Mouse (Mus musculus) thymus, adult 2 months (tissue): ENCODE results near the gene C5ar2.

Experiments
- CTCF ChIP-seq: fragments of 200-500 bp; IDR thresholded peaks from 2 replicates; pipeline ENCODE4 v1.5.1; 2012; ENCODE audit warnings: mild to moderate bottlenecking, control low read depth, low read length, moderate library complexity, borderline replicate concordance; ENCODE audit not compliant: control insufficient read depth, poor library complexity, insufficient read depth; ENCODE audit errors: extremely low read depth
- POLR2A ChIP-seq: fragments of 200-500 bp; IDR thresholded peaks from 2 replicates; pipeline ENCODE4 v1.6.1; 2012; ENCODE audit warnings: mild to moderate bottlenecking, low read length, control low read depth, moderate library complexity; ENCODE audit not compliant: control insufficient read depth, poor library complexity, insufficient read depth; ENCODE audit errors: extremely low read depth

DNA sequence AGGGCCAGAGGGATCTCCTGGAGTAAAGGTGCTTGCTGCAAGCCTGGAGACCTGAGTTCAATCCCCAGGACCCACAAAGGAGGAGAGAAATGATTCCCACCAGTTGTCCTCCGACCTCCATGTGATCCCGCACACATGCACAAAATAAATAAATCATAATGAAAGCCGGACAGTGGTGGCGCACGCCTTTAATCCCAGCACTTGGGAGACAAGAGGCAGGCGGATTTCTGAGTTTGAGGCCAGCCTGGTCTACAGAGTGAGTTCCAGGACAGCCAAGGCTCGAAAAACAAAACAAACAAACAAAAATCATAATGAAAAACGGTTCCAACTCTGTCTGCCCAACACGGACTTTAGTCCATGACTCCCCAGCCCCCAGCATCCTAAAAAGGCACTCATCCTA is 41.0 kb upstream of the C5ar2 start:
- TF ChIP-seq CTCF: no peak
- TF ChIP-seq POLR2A: no peak
